Mouse (Mus musculus): ENCODE measurements around the gene Ubr7. TPM values are rescaled to one million over a fixed set of nuclear protein-coding genes. Genes with fewer than 3 reads are reported as not detected.
A peak's percentile ranks its signal among the peaks of the same experiment; 100 is the strongest.

The Ubr7 gene
- polyA plus RNA-seq, 1 experiment from 2014 or later, result 26.5 TPM

DNA sequence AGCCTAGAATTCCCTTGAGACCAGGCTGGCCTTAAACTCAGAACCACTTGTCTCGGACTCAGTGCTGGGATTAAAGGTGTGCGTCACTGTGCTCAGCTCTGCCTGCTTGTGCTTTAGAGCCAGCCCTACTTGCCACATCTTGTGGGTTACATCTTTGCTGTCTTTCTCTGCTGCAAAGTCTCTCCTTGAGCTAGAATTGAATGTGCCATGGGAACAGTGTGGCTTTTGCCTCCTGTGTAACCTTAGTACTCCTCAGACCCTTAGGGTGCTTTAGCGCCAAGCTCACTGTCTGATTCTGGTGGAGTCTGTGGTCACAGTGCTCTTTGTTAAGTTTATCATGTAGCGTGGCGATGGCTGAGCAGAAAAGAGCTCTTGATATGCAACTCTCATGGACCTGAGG lies 14.9 kb downstream of the Ubr7 start:
- WGBS, result 89% methylated on average over 5 of the region's 5 CpGs
- Histone ChIP-seq H3K9ac (no peak overlapping the region), H3K36me3 (peaks cover 96% of the 10 kb centered on the region)

GRCm38 (mm10) chr12:102776035-102776434 lies 18.3 kb downstream of the Ubr7 start:
- peaks cover 66% of the 10 kb centered on the region for H3K36me3 ChIP-seq

More for the DNA sequence above, 14.9 kb downstream of the Ubr7 start:
- Histone ChIP-seq H3K4me2 (no peak overlapping the region), H3K9me3 (no peaks in the 10 kb centered on the region), H3K27ac (replicated peaks) (no peak overlapping the region), H3K4me3 (no peak overlapping the region), H3K4me1 (no peaks in the 10 kb centered on the region), H3K27me3 (replicated peaks) (no peaks in the 10 kb centered on the region)
- no peak for ATAC-seq (ENCODE audit: extremely low read depth, insufficient number of reproducible peaks, low FRiP score, low TSS enrichment)

GRCm38 (mm10) chr12:102778151-102778550 lies 20.4 kb downstream of the Ubr7 start:
- no peak for ATAC-seq (ENCODE audit: extremely low read depth, insufficient number of reproducible peaks, low FRiP score, low TSS enrichment)
- H3K4me3 ChIP-seq, result no peak overlapping the region
- WGBS, result 88% methylated on average over 5 of the region's 5 CpGs
- H3K4me1 ChIP-seq, result peaks cover 10% of the 10 kb centered on the region
- no peak overlapping the region for H3K9ac ChIP-seq
- no peaks in the 10 kb centered on the region for H3K27me3 ChIP-seq (replicated peaks)
- no peaks in the 10 kb centered on the region for H3K9me3 ChIP-seq
- H3K36me3 ChIP-seq, result peaks cover 57% of the 10 kb centered on the region
- H3K27ac ChIP-seq (replicated peaks), result no peak overlapping the region
- H3K4me2 ChIP-seq, result no peak overlapping the region

More at GRCm38 (mm10) chr12:102776035-102776434, 18.3 kb downstream of the Ubr7 start:
- Histone ChIP-seq H3K27ac (replicated peaks) (no peak overlapping the region), H3K27me3 (replicated peaks) (no peaks in the 10 kb centered on the region), H3K4me2 (no peak overlapping the region), H3K9ac (no peak overlapping the region), H3K9me3 (no peaks in the 10 kb centered on the region), H3K4me3 (no peak overlapping the region), H3K4me1 (peaks cover 10% of the 10 kb centered on the region)
- ATAC-seq (ENCODE audit: extremely low read depth, insufficient number of reproducible peaks, low FRiP score, low TSS enrichment), result no peak
- 86% methylated on average over 14 of the region's 14 CpGs for WGBS

GRCm38 (mm10) chr12:102779452-102779851 lies 21.7 kb downstream of the Ubr7 start:
- no peak; the same call in 1 of the 2 replicates for ATAC-seq (ENCODE audit: extremely low read depth, insufficient number of reproducible peaks, low FRiP score, low TSS enrichment)
- no peak overlapping the region for H3K4me3 ChIP-seq
- H3K4me2 ChIP-seq, result no peak overlapping the region
- H3K27ac ChIP-seq (replicated peaks), result 0 out of 2 replicates have a peak overlapping the region, but pooled peaks have one; percentile 9
- no peak overlapping the region for H3K9ac ChIP-seq
- no peaks in the 10 kb centered on the region for H3K27me3 ChIP-seq (replicated peaks)
- peaks cover 10% of the 10 kb centered on the region for H3K4me1 ChIP-seq
- no peaks in the 10 kb centered on the region for H3K9me3 ChIP-seq
- H3K36me3 ChIP-seq, result peaks cover 59% of the 10 kb centered on the region
- WGBS, result 31% methylated on average over 3 of the region's 3 CpGs

DNA sequence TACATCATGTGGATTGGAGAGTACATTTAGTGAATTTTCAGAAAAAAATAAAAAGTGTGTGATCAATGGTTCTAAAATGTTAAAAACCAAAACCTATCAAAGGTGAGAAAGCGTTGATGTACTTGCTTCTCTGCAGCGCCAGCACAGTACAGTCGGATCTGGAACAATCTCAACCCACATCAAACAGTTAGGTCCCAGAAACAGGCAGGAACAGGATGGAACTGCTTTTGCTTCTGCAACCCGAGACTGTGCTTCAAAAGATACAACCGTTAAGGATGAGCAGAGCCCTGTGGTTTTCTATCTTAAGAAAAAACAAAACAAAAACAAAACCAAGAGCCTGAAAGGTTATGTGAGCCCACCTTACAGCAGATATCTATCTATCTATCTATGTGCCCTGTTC lies 25.1 kb downstream of the Ubr7 start:
- Histone ChIP-seq H3K27ac (replicated peaks) (no peak overlapping the region), H3K9ac (no peak overlapping the region), H3K9me3 (no peaks in the 10 kb centered on the region), H3K36me3 (peaks cover 57% of the 10 kb centered on the region), H3K4me3 (no peak overlapping the region), H3K27me3 (replicated peaks) (no peaks in the 10 kb centered on the region), H3K4me2 (no peak overlapping the region), H3K4me1 (peaks cover 10% of the 10 kb centered on the region)
- ATAC-seq (ENCODE audit: extremely low read depth, insufficient number of reproducible peaks, low FRiP score, low TSS enrichment), result no peak
- 90% methylated on average over 5 of the region's 5 CpGs for WGBS

DNA sequence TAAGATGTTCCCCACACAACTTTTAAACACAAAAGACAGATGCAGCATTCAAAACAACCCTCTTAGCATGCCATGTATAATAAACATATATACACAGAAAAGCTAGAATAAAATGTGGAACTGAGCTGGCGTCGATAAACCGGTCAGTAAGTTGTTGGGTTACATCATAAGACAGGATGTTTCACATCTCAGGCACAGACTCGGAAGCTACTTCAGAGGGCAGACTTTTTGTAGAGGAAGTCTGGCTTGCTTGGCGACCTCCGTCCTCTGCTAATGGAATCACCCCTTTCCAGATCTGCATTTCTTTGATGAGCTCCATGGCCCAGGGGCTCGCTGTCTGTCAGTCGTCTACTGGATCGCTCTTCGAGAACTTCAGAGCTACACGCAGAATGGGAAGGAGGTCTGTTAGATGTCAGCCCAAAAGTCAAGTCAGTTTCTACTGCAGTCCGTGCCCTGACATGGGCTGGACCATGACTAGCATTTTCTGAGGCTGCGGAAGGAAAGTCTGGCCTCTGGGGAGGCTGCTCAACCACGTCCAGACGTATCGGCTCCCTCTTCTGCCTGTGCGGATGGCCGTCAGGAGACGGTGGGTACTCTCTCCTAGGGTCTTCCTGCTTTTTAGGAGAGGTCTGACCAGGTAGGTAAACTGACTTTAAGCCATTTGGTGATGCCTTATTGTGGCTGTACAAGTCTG lies 27.3 kb downstream of the Ubr7 start:
- no peaks in the 10 kb centered on the region for H3K9me3 ChIP-seq
- 84% methylated on average over 19 of the region's 19 CpGs for WGBS
- peaks cover 75% of the 10 kb centered on the region for H3K36me3 ChIP-seq
- no peak overlapping the region for H3K4me2 ChIP-seq
- no peaks in the 10 kb centered on the region for H3K27me3 ChIP-seq (replicated peaks)
- no peak overlapping the region for H3K9ac ChIP-seq
- peaks cover 2% of the 10 kb centered on the region for H3K4me1 ChIP-seq
- ATAC-seq (ENCODE audit: extremely low read depth, insufficient number of reproducible peaks, low FRiP score, low TSS enrichment), result no peak
- H3K4me3 ChIP-seq, result no peak overlapping the region
- H3K27ac ChIP-seq (replicated peaks), result no peak overlapping the region

- Histone ChIP-seq H3K27me3 (replicated peaks) (no peaks in the 10 kb centered on the region), H3K4me1 (no peaks in the 10 kb centered on the region), H3K27ac (replicated peaks) (no peak overlapping the region), H3K4me3 (no peak overlapping the region), H3K9ac (no peak overlapping the region), H3K4me2 (no peak overlapping the region), H3K9me3 (no peaks in the 10 kb centered on the region), H3K36me3 (peaks cover 81% of the 10 kb centered on the region)
- WGBS, result 79% methylated on average over 5 of the region's 5 CpGs
- ATAC-seq (ENCODE audit: extremely low read depth, insufficient number of reproducible peaks, low FRiP score, low TSS enrichment), result no peak
Observed at GRCm38 (mm10) chr12:102785593-102785985, 27.8 kb downstream of the Ubr7 start.

DNA sequence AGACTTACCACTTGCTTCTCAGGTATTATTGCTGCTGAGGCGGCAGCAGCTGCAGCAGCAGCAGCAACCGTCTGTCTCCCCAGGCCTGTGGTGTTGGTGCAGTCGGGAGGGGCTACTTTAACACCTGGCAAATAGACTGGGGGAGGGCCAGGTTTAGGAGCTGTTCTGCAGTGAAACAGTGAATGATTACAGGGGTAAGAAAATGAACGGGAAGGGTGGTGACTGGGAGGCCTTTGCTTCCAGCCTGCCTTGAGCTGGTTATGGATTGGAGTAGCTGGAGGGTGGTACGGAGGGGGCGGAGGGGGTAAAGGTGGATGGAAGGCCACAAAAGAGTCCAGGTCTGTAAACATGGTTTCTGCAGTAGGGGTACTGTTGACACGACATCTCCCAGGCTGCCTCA lies 30.2 kb downstream of the Ubr7 start:
- H3K36me3 ChIP-seq, result peaks cover 93% of the 10 kb centered on the region
- H3K9ac ChIP-seq, result no peak overlapping the region
- no peak overlapping the region for H3K27ac ChIP-seq (replicated peaks)
- H3K4me2 ChIP-seq, result no peak overlapping the region
- no peaks in the 10 kb centered on the region for H3K9me3 ChIP-seq
- WGBS, result 81% methylated on average over 7 of the region's 7 CpGs
- no peaks in the 10 kb centered on the region for H3K4me1 ChIP-seq
- ATAC-seq (ENCODE audit: extremely low read depth, insufficient number of reproducible peaks, low FRiP score, low TSS enrichment), result no peak
- H3K27me3 ChIP-seq (replicated peaks), result no peaks in the 10 kb centered on the region
- H3K4me3 ChIP-seq, result no peak overlapping the region

DNA sequence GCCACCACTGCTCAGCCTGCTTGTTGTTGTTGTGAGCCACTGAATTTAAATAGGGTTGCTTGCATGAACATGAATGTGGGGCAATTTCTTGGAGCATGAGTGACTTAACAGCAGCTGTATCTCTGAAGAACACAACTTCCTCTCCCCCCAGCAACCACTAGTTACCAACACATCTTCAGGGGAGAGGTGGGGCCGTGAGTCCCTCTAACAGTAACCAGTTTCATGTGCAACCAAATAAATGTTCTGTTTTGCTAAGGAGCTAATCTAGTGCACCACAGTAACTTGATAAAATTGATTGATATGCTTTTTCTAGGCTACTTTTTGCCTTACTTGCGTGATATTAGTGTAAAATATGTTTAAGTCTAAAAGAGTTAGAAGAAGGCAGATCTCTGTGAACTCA lies 41.8 kb downstream of the Ubr7 start:
- Histone ChIP-seq H3K9ac (no peak overlapping the region), H3K4me3 (no peak overlapping the region), H3K4me1 (no peaks in the 10 kb centered on the region), H3K27ac (replicated peaks) (no peak overlapping the region), H3K36me3 (peaks cover 45% of the 10 kb centered on the region), H3K9me3 (no peaks in the 10 kb centered on the region), H3K27me3 (replicated peaks) (no peaks in the 10 kb centered on the region), H3K4me2 (no peak overlapping the region)
- 92% methylated on average over 2 of the region's 2 CpGs for WGBS
- ATAC-seq (ENCODE audit: extremely low read depth, insufficient number of reproducible peaks, low FRiP score, low TSS enrichment), result no peak

GRCm38 (mm10) chr12:102814858-102815257 lies 57.1 kb downstream of the Ubr7 start:
- Histone ChIP-seq H3K9ac (no peak overlapping the region), H3K4me1 (peaks cover 5% of the 10 kb centered on the region), H3K27me3 (replicated peaks) (no peaks in the 10 kb centered on the region), H3K4me2 (no peak overlapping the region), H3K9me3 (no peaks in the 10 kb centered on the region), H3K4me3 (no peak overlapping the region), H3K36me3 (peaks cover 34% of the 10 kb centered on the region), H3K27ac (replicated peaks) (no peak overlapping the region)
- no peak for ATAC-seq (ENCODE audit: extremely low read depth, insufficient number of reproducible peaks, low FRiP score, low TSS enrichment)
- WGBS, result 76% methylated on average over 1 of the region's 1 CpGs

DNA sequence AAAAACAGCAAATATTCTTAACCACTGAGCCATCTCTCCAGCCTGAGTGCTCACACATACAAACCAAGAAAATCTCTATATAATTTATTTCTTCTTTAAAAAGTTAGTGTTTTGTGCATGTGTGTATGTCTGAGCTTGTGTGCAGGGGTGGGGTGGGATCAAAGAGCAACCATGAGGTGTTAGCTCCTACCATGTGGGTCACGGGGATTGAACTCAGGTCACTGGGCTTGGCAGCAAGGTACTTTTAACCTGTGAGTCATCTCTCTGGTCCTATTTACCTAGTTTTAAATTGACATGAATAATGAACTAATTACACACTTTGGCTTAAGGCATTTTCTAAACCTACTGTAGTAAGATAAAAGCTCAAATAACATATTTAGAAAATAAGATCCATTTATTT lies 68.6 kb downstream of the Ubr7 start:
- H3K4me3 ChIP-seq, result no peak overlapping the region
- no peak overlapping the region for H3K27ac ChIP-seq (replicated peaks)
- H3K4me1 ChIP-seq, result no peaks in the 10 kb centered on the region
- WGBS, result 95% methylated on average over 1 of the region's 1 CpGs
- no peaks in the 10 kb centered on the region for H3K27me3 ChIP-seq (replicated peaks)
- H3K4me2 ChIP-seq, result no peak overlapping the region
- ATAC-seq (ENCODE audit: extremely low read depth, insufficient number of reproducible peaks, low FRiP score, low TSS enrichment), result no peak
- no peaks in the 10 kb centered on the region for H3K9me3 ChIP-seq
- H3K36me3 ChIP-seq, result peaks cover 10% of the 10 kb centered on the region
- H3K9ac ChIP-seq, result no peak overlapping the region

DNA sequence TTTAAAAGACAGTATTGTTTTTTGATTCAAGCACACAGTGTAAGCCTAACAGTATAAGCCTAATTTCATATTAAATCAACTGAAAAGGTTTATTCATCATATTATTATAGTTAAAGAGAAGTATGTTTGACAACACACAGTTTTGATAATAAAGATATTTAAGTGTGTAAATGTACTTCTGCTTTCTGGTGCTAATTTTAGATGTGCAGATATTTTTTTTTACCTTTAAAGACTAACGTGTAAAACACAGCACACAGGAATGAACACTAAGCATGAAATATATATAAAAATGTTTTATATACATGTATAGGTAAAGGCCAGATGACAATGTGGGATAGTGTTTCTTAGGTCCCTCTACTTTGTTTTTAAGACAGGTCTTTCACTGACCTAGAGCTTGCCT lies 69.4 kb downstream of the Ubr7 start:
- no peak overlapping the region for H3K4me2 ChIP-seq
- H3K4me1 ChIP-seq, result 0 out of 2 replicates have a peak, but pooled peaks cover 2% of the 10 kb centered on the region
- 80% methylated on average over 1 of the region's 1 CpGs for WGBS
- no peak overlapping the region for H3K9ac ChIP-seq
- H3K4me3 ChIP-seq, result no peak overlapping the region
- no peaks in the 10 kb centered on the region for H3K9me3 ChIP-seq
- H3K27me3 ChIP-seq (replicated peaks), result no peaks in the 10 kb centered on the region
- H3K27ac ChIP-seq (replicated peaks), result no peak overlapping the region
- H3K36me3 ChIP-seq, result peaks cover 10% of the 10 kb centered on the region
- ATAC-seq (ENCODE audit: extremely low read depth, insufficient number of reproducible peaks, low FRiP score, low TSS enrichment), result no peak

Data from heart, embryonic 13.5 days (tissue).